Mouse (Mus musculus): ENCODE results near the gene Rab7. TPM values are rescaled to one million over a fixed set of nuclear protein-coding genes. Genes with fewer than 3 reads are reported as not detected.

Rab7 gene
- polyA plus RNA-seq, 1 experiment = 432 TPM

DNA sequence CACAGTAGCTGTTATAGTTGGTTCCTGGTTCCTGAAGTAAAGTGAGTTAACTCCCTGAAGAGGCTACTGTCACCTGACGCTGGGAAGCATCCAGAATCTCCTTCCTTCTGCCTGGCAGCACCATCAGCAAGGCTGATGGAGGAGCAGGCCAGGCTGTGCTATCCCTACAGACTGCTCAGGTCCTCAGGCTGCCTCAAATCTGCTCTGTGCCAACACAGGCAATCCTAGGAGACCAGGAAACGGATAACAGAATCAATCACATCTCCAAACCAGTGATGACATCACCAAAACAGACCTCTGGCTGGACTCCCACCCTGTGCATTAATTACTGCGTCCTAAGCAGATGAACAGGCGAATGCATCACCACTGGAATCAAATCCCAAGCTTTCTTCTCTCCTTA is 3.8 kb downstream of the Rab7 start:
- Histone ChIP-seq H3K4me3 (ENCODE audit: insufficient read depth, low read length) (no peak overlapping the region), H3K27ac (ENCODE audit: insufficient read depth, low read length) (no peak overlapping the region), H3K4me1 (ENCODE audit: control insufficient read depth, insufficient read depth, low read length) (peaks cover 26% of the 10 kb centered on the region)
- TF ChIP-seq POLR2A (IDR thresholded peaks at IDR 0.05; ENCODE audit: extremely low read depth, insufficient read depth, low read length) (no peak), CTCF (IDR thresholded peaks at IDR 0.05; ENCODE audit: extremely low read depth, insufficient read depth, low read length) (no peak)

GRCm38 (mm10) chr6:88039426-88039825 is 5.6 kb downstream of the Rab7 start:
- TF ChIP-seq CTCF (IDR thresholded peaks at IDR 0.05; ENCODE audit: extremely low read depth, insufficient read depth, low read length) (no peak), POLR2A (IDR thresholded peaks at IDR 0.05; ENCODE audit: extremely low read depth, insufficient read depth, low read length) (no peak)
- Histone ChIP-seq H3K27ac (ENCODE audit: insufficient read depth, low read length) (no peak overlapping the region), H3K4me3 (ENCODE audit: insufficient read depth, low read length) (no peak overlapping the region), H3K4me1 (ENCODE audit: control insufficient read depth, insufficient read depth, low read length) (peaks cover 26% of the 10 kb centered on the region)

DNA sequence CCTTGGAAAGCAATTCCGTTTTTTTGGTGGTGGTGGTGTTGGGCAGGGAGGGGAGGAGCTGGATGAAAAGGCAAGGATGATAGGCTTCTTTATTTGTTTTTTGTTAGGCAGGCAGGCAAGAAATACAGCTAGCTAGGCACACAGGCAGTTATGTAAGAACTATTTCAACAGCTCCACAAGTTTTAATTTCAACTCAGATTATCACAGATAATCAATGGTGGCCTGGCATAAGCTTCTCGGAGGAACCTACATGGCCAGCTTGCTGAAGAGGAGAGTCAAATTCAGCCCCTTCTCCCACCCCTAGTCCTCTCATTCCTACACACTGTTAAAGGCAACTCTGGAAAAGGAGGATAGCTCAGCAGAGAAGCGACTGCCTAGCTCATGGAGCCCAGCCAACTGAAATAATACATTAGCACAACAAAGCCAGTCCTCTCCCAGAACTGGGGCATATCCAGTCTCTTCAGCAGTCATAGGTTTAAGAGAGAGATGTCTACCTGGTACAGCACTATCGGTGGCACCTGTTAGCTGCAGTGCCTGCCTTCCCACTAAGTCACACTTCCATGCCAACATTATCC is 7.5 kb downstream of the Rab7 start:
- 0 out of 2 replicates have a peak overlapping the region, but pooled peaks have one; percentile 12 for H3K27ac ChIP-seq (ENCODE audit: insufficient read depth, low read length)
- H3K4me3 ChIP-seq (ENCODE audit: insufficient read depth, low read length) = no peak overlapping the region
- H3K4me1 ChIP-seq (ENCODE audit: control insufficient read depth, insufficient read depth, low read length) = peaks cover 22% of the 10 kb centered on the region
- TF ChIP-seq CTCF (IDR thresholded peaks at IDR 0.05; ENCODE audit: extremely low read depth, insufficient read depth, low read length) (no peak), POLR2A (IDR thresholded peaks at IDR 0.05; ENCODE audit: extremely low read depth, insufficient read depth, low read length) (no peak)

DNA sequence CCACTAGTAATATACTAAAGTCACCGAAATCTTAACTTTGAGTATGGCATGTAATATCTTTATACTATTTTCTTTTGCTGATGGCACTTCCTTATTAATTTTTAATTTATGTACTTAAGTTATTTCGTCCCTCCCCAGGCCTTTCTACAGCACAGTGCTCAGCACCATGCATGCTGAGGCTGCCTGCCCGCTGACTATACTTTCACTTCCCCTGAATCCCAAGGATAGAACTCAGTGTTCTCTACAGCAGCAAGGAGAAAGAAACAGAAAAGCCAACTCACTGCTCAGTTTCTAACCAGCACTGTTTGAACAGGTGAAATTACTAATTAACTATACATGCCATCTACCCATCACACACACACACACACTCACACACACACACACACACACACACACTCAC is 11.6 kb downstream of the Rab7 start:
- no peak overlapping the region for H3K27ac ChIP-seq (ENCODE audit: insufficient read depth, low read length)
- TF ChIP-seq POLR2A (IDR thresholded peaks at IDR 0.05; ENCODE audit: extremely low read depth, insufficient read depth, low read length) = no peak
- no peak for TF ChIP-seq CTCF (IDR thresholded peaks at IDR 0.05; ENCODE audit: extremely low read depth, insufficient read depth, low read length)
- peaks cover 9% of the 10 kb centered on the region for H3K4me1 ChIP-seq (ENCODE audit: control insufficient read depth, insufficient read depth, low read length)
- no peak overlapping the region for H3K4me3 ChIP-seq (ENCODE audit: insufficient read depth, low read length)

DNA sequence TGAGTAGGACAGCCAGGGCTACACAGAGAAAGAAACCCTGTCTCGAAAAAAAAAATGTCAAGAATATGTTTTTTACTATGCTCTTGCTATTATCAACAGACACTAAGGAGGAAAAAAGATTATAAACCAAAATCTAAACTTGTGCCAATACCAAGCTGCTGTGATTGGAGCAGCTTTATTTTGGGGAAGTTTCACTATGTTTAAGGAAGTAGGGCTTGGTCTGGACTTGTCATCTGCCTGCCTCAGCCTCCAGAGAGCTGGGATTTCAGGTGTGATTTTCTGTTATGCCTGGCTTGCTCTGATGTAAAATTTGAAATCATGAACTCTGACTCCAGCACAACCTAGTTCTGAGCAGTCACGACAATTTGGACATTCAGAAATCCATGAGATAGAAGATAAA is 14.6 kb downstream of the Rab7 start:
- TF ChIP-seq CTCF (IDR thresholded peaks at IDR 0.05; ENCODE audit: extremely low read depth, insufficient read depth, low read length) = no peak
- no peak for TF ChIP-seq POLR2A (IDR thresholded peaks at IDR 0.05; ENCODE audit: extremely low read depth, insufficient read depth, low read length)
- Histone ChIP-seq H3K27ac (ENCODE audit: insufficient read depth, low read length) (no peak overlapping the region), H3K4me3 (ENCODE audit: insufficient read depth, low read length) (no peak overlapping the region), H3K4me1 (ENCODE audit: control insufficient read depth, insufficient read depth, low read length) (peaks cover 6% of the 10 kb centered on the region)

DNA sequence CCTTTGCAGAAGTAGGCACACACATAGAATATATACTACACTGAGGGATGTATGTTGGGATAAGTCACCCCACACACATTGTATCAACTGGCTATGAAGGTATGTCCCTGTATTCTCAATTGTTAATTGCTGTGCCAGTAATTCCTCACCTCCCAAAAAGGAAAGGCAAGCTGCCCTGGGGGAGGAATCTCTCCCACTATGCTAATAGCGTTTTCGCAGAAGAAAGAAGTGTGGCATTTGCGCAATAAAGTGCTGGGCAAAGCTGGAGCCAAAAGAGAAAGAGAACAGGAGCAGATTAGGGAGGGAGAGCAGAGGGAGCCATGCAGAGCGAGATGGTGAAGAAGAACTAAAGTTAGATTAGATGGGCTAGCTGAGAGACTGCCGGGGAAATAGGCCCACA is 17.7 kb downstream of the Rab7 start:
- Histone ChIP-seq H3K27ac (ENCODE audit: insufficient read depth, low read length) (peak overlapping the region; percentile 58; the same call in 1 of the 2 replicates), H3K4me3 (ENCODE audit: insufficient read depth, low read length) (no peak overlapping the region), H3K4me1 (ENCODE audit: control insufficient read depth, insufficient read depth, low read length) (peaks cover 7% of the 10 kb centered on the region)
- no peak for TF ChIP-seq CTCF (IDR thresholded peaks at IDR 0.05; ENCODE audit: extremely low read depth, insufficient read depth, low read length)
- TF ChIP-seq POLR2A (IDR thresholded peaks at IDR 0.05; ENCODE audit: extremely low read depth, insufficient read depth, low read length) = no peak

GRCm38 (mm10) chr6:88023316-88023890 is 21.7 kb downstream of the Rab7 start:
- no peak overlapping the region for H3K4me3 ChIP-seq (ENCODE audit: insufficient read depth, low read length)
- TF ChIP-seq CTCF (IDR thresholded peaks at IDR 0.05; ENCODE audit: extremely low read depth, insufficient read depth, low read length) (no peak), POLR2A (IDR thresholded peaks at IDR 0.05; ENCODE audit: extremely low read depth, insufficient read depth, low read length) (no peak)
- no peak overlapping the region for H3K27ac ChIP-seq (ENCODE audit: insufficient read depth, low read length)
- H3K4me1 ChIP-seq (ENCODE audit: control insufficient read depth, insufficient read depth, low read length) = peaks cover 12% of the 10 kb centered on the region

GRCm38 (mm10) chr6:88019154-88019553 is 25.9 kb downstream of the Rab7 start:
- Histone ChIP-seq H3K27ac (ENCODE audit: insufficient read depth, low read length) (no peak overlapping the region), H3K4me1 (ENCODE audit: control insufficient read depth, insufficient read depth, low read length) (peaks cover 11% of the 10 kb centered on the region)

DNA sequence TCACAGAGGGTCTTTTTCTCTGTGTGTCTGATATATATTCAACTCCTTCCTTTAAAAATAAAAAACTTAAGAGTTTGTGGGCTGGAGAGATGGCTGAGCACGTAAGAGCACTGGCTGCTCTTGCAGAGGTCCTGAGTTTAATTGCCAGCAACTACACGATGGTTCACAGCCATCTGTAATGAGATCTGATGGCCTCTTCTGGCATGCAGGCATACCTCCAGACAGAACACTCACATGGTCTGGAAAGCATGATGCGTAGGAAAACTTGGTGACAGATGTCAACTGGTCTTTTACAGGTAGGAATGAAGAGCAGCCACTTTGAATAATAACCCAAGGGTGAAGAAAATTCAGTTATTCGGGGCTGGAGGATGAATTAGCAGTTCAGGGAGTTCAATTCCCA is 27.2 kb downstream of the Rab7 start:
- TF ChIP-seq CTCF (IDR thresholded peaks at IDR 0.05; ENCODE audit: extremely low read depth, insufficient read depth, low read length) = no peak
- TF ChIP-seq POLR2A (IDR thresholded peaks at IDR 0.05; ENCODE audit: extremely low read depth, insufficient read depth, low read length) = no peak
- H3K4me3 ChIP-seq (ENCODE audit: insufficient read depth, low read length) = no peak overlapping the region
- no peak overlapping the region for H3K27ac ChIP-seq (ENCODE audit: insufficient read depth, low read length)
- peaks cover 10% of the 10 kb centered on the region for H3K4me1 ChIP-seq (ENCODE audit: control insufficient read depth, insufficient read depth, low read length)

More at GRCm38 (mm10) chr6:88019154-88019553, 25.9 kb downstream of the Rab7 start:
- no peak overlapping the region for H3K4me3 ChIP-seq (ENCODE audit: insufficient read depth, low read length)
- no peak for TF ChIP-seq CTCF (IDR thresholded peaks at IDR 0.05; ENCODE audit: extremely low read depth, insufficient read depth, low read length)
- TF ChIP-seq POLR2A (IDR thresholded peaks at IDR 0.05; ENCODE audit: extremely low read depth, insufficient read depth, low read length) = no peak

DNA sequence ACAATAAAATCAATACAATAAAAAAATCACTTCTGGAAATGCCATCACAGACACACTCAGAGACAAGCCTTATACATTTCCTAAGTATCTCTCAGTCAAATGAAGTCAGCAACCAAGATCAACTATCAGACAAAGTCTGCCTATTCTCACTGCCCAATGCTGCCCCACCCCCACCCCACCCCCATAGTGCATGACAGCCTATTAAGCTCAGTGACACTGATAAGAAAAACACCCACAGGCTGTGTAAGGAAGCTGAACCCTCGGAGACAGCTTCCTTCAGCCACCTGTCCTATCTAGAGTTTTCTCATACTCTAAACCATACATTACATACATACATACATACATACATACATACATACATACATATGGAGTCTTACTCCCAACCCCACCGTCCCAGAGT is 29.3 kb downstream of the Rab7 start:
- Histone ChIP-seq H3K27ac (ENCODE audit: insufficient read depth, low read length) (no peak overlapping the region), H3K4me3 (ENCODE audit: insufficient read depth, low read length) (no peak overlapping the region), H3K4me1 (ENCODE audit: control insufficient read depth, insufficient read depth, low read length) (peaks cover 10% of the 10 kb centered on the region)
- TF ChIP-seq CTCF (IDR thresholded peaks at IDR 0.05; ENCODE audit: extremely low read depth, insufficient read depth, low read length) = no peak
- no peak for TF ChIP-seq POLR2A (IDR thresholded peaks at IDR 0.05; ENCODE audit: extremely low read depth, insufficient read depth, low read length)
